Mouse (Mus musculus) liver, adult 2 months (tissue): ENCODE measurements at regions not wholly inside any gene's neighbourhood (a gene's known extent, or its start where the extent isn't known, plus 50 kb on each side); places are given as distances from the start of the nearest gene placed in this dataset.
A peak's percentile ranks its signal among the peaks of the same experiment; 100 is the strongest.

Experiments
- CTCF ChIP-seq: fragments of 200-500 bp; IDR thresholded peaks from 2 replicates; pipeline ENCODE4 v1.5.1; 2011; ENCODE audit warnings: low read depth, low read length, control low read depth
- POLR2A ChIP-seq: fragments of 200-500 bp; IDR thresholded peaks from 2 replicates; pipeline ENCODE4 v1.6.1; 2011; ENCODE audit warnings: low read length, control low read depth; ENCODE audit not compliant: insufficient read depth; ENCODE audit errors: extremely low read depth

DNA sequence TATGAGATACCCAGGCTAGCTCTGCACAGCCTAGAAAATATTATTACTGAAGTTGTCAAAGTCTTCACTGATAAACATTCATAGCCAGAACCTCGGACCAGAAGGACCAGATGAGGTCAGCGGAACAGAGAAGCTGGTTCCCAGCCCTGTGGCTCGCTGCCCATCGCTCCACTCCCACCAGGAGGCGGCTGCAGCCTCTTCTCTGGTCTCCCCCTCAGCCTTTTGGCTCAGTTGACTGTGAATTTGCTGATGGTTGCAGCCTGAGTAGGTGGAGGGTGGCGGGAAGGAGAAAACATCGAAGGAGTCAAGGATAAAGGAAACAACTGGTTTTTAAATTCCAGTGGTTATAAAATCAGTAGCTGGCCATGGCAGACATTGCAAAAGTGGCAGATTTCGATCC, 221.7 kb upstream of the Klf3 start:
- TF ChIP-seq CTCF: 0 out of 2 replicates have a peak, but pooled peaks have one; percentile 2
- TF ChIP-seq POLR2A: no peak
